Mouse (Mus musculus) 3T3-L1 (cell line): ENCODE measurements around the gene Drd5.

Experiments used
- DNase-seq: peaks from one replicate; pipeline ENCODE4 v3.0.0-alpha.2; 2015; ENCODE audit warnings: low read depth, low spot score

Drd5 gene

GRCm38 (mm10) chr5:38318966-38319786 is at the start of gene Drd5:
Drd5 (plus strand) TSS chr5:38319367.
- no peak for DNase-seq

GRCm38 (mm10) chr5:38270942-38271341 is 48.2 kb upstream of the Drd5 start:
- no peak for DNase-seq

DNA sequence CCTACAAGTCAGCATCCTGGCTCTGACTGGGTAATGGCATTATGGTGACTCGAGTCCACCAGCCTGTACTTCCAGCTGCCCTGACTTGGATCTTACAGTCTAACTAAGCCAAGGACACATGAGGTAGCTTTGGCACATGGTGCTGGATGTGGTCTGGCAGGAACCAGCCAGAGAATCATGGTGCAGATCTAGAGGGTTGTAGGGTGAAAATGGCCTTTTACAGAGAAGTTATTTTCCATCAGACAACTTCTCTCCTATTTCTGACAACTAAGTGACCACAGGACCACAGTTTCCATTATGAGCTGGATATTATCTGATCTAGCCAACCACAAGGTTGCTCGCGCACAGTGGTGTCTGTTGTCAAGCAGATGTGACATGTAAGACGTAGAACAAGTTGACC is 45.3 kb upstream of the Drd5 start:
- no peak for DNase-seq

- DNase-seq = no peak
Measured at GRCm38 (mm10) chr5:38275771-38276170, 43.4 kb upstream of the Drd5 start, which contains the start of gene Otop1. Otop1 (plus strand) TSS chr5:38275972.

GRCm38 (mm10) chr5:38276451-38276850 is 42.7 kb upstream of the Drd5 start:
- no peak for DNase-seq

- no peak for DNase-seq
Measured at GRCm38 (mm10) chr5:38277098-38277866, 41.9 kb upstream of the Drd5 start.

DNA sequence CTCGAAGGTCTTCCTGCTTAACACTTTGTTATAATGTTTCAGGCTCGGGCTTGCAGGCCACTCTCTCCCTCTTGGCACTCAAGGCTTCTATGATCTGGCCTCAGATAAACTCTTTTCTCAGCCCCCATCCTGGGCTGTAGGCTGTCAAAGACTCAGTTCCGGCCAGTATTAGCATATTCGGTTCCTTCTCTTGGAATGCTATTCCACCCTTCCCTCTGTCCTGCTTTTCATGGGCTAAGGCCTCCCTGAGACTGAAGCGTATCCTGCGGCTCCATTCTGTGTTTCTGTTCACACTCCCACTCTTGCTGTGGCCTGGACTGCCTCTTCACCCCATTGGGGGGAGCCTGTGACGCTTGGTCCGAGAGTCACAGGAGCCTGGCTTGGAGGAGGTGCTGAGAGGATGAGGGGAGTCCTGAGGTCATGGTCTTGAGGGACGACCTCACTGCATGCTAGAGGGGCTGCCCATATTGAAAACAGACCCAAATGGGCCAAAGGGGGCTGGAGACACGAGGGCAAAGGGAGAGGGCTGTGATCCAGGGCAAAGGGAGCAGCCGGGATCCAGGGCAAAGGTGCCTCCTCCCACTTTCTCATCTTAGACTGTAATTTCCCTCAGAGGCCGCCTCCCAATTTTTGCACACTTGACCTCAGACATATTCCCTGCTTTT is 41.1 kb upstream of the Drd5 start:
- DNase-seq = no peak

DNA sequence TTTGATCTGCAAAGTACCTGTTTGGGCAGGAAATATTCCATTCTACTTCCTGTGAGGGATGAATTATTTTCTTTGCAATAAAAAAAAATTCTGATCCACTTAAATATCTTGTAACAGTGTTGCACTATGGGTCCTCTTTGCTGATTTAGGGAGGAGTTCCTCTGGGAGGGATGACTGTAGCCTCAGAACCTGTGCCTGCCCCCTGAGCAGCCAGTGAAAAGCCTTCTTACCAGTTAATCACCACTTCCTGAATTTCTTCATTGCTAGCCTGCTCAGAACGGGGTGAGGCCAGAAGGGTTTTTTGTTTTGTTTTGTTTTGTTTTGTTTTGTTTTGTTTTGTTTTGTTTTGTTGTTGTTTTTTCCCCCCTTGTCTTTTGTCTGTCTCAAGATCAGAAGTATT is 39.1 kb upstream of the Drd5 start:
- no peak for DNase-seq

DNA sequence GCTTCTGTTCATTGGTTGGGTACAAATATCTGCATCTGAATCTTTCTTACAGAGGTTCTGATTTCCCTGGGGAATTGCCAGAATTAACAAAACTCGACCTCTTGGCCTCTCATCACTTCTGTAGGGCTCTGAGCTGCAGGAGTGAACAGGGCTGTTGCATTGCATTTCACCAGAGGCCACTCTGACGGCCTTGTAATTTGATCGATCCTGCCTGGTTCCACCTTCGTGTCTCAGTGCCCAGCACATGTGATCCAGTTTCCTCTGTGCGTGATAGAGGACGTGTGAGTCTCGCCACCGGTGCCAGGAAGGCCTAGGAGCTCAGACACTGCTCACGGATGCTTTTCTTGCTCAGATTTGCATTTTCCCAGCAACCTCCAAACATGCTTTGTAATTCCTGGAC is 33.4 kb upstream of the Drd5 start:
- DNase-seq = no peak

- no peak for DNase-seq
Measured at GRCm38 (mm10) chr5:38288476-38288875, 30.7 kb upstream of the Drd5 start.

DNA sequence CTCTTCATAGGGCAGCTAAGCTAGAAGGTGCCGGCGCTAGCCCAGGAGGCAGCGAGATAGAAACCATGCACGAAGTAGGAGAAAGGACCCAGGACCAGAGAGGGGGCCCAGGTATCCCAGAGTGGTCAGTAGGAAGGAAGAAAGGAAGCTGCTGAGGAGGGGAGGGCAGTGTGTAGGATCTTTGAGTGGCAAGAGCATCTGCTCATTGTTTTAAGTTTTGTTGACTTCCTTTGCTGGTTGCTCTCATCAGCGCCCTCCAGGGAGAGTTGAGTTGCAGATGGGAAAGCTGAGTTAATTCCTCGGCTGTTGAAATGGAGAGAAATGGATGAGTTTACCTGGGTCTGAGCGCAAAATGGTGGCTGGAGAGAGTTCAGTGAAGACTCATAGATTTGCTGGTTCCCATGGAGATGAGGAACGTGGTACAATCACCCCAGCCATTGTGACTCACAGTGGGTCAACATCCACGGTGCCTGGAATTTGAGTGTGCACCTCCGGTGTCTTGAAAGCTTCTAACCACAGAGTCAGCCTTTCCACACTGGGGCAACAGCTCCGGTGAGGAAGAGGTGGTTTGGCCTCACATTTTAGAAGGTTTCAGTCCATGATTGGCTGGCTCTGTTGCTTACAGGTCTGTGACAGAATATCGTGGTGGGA is 17.3 kb upstream of the Drd5 start:
- DNase-seq = no peak

DNA sequence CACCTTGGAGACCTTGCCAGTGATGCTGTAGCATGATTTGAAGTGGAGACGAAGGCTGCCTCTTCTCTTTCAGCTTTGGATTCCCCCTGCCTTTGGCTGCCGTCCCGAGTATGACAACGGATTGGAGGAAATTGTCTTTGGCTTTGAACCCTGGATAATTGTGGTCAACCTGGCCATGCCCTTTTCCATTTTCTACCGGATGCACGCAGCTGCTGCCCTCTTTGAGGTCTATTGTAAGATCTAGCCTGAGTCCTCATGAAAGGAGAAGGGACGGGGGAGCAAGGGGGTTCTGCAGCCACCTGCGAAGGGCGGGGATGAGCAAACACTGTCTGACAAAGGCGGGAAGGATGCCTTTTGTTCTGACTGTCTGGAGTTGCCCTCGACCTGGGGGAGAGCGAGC is 16.5 kb upstream of the Drd5 start:
- peak; percentile 26 for DNase-seq

DNA sequence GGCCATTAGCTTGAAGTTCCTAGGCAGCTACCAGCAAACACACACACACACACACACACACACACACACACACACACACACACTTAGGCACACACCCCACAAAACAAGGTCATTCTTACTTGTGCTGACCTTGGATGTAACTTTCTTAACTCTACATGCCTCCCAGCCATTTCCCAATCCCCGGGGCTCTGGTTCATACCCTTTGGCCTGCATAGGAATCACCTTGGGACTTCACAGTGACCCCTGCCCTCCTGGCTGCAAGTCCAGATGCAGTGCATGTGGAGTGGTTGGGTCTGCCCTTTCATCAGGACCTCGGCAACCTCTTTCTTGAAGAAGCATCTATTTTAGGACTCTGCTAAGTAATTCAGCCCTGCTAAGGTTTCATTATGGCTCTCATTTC is 13.9 kb upstream of the Drd5 start:
- DNase-seq = no peak

DNA sequence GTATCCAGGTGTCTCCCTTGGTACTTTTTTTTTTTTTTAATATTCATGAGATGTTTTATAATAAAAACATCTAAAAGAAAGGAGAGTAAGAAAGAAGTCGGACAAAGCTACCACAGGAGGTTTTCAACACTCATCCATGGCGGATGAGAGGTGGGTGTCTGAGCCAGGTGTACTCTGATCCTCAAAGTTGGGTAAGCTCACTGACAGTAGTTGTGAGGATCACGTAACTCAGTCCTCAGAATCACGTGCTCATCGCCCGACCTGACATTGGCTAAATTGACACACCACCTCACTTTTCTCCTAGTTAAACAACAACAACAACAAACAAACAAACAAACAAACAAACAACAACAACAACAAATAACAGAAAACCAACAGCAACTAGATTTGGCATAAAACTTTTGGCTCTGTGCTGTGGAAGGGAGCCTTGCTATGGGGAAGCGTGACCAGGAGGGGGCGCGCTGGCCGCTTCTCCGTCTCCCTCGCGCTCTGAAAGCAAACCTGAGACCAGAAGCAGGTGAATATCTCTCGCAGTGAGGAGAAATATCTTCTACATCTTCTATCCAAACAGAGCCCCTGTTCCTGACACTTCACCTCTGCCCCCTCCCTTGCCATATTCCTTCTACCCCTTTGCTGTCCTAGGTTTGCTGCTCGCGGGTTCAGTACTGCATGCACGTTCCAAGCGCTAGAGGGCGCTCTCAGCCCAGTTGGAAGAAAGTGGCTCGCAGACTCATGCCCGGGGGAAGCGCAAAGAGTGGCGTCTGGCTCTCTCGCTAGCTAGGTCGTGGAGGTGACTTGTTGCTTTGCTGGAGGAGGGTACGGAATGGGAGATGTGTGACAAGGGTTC is 11.7 kb upstream of the Drd5 start:
- peak; percentile 94 for DNase-seq

DNA sequence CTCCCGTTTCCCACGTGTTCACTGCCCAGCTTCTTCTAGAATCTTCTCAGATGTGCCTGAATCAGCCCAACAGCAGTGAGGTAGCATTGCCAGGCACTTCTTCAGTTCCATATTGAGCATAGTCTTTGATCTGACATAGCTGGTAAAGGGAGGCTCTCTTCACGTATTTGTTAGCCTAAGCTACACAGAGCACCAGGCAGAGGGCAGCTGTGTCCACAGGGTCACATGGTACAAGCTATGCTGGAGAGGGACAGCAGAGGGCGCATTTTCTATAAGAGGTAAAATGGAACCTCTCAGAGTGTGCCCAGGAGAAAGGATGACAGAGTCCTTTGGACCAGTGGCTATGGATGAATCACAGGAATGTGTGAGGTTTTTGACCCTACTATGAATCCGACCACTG is 10.3 kb upstream of the Drd5 start:
- DNase-seq = peak; percentile 93

GRCm38 (mm10) chr5:38309795-38310194 is 9.4 kb upstream of the Drd5 start:
- no peak for DNase-seq

GRCm38 (mm10) chr5:38333381-38333780 is 14.2 kb downstream of the Drd5 start:
- peak; percentile 80 for DNase-seq

DNA sequence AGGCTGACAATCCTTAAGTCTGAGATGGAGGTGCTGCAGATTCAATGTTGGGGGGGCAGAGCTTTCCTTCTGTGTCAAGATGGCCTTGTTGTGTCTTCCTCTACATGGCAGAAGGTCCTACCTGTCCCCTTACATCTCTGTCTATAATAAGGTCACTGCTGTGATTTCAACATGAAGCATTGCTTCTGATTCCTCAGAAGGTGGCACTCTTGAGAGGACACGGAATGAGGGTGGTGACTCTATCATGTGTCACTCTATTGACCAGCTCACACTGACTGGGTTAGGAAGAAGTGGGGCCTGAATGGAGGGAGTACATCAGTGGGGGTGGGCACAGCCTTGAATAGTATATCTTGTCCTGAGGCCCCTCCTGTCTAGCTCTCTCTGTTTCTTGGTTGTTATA is 15.4 kb downstream of the Drd5 start:
- peak; percentile 20 for DNase-seq

DNA sequence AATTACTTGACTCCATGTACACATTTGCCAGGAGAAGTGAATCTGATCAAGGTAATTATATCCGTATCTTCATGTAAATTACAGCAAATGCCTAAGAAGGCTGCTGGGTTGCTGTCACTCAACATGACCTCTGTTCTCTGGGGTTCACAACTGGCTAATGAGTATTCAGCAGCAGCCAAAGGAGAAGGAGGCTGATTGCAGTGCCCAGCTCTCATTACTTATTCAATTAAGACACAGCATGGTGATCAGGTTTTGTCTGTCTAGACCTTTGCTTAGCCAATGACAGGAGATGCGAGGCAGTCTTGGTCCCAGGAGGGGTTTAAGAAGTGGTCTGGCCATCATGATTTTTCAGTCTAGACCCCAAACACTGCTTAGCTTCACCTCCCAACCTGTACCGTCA is 23.9 kb downstream of the Drd5 start:
- no peak for DNase-seq

GRCm38 (mm10) chr5:38346646-38347432 is 27.7 kb downstream of the Drd5 start:
- peak; percentile 63 for DNase-seq
